Mouse (Mus musculus): ENCODE results near the gene Cib1.
A peak's percentile ranks its signal among the peaks of the same experiment; 100 is the strongest.

Gene Cib1

GRCm38 (mm10) chr7:80183969-80184368 lies 48.6 kb downstream of the Cib1 start:
- DNase-seq (ENCODE audit: low read depth) = no peak

DNA sequence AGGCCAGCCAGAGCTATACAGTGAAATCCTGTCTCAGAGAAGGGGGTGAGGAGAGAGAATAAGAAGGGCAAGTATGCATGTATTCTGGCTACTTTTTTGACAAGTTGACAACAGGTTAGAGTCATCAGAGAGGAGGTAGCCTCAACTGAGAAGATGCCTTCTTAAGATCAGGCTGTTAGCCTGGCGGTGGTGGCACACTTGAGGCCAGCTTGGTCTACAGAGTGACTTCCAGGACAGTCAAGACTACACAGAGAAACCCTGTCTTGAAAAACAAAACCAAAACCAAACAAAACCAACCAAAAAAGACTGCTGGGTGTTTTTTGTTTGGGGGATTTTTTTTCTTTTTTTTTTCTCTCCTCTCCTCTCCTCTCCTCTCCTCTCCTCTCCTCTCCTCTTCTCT lies 49.1 kb downstream of the Cib1 start:
- DNase-seq (ENCODE audit: low read depth) = peak; percentile 82

- peak; percentile 89 for DNase-seq (ENCODE audit: low read depth)
Measured at GRCm38 (mm10) chr7:80182139-80182538, 50.5 kb downstream of the Cib1 start.

- no peak for DNase-seq (ENCODE audit: low read depth)
Measured at GRCm38 (mm10) chr7:80181078-80181477, 51.5 kb downstream of the Cib1 start.

- peak; percentile 65 for DNase-seq (ENCODE audit: low read depth)
Measured at GRCm38 (mm10) chr7:80180202-80180601, 52.4 kb downstream of the Cib1 start.

DNA sequence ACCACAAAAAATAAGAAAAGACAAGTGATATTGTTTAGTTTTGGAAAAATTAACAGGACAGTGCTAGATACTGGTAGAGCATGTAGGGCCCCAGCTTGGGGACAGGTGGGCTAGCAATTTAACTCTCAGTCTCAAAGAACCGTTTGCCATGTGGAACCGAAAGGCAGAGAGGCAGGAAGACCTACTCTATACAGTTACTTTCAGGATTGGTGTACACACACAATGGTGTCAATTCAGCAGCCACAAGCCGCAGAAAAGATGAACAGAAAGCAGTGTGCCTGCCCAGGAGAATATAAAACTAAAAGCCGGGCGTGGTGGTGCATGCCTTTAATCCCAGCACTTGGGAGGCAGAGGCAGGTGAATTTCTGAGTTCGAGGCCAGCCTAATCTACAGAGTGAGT lies 52.8 kb downstream of the Cib1 start:
- peak; percentile 84 for DNase-seq (ENCODE audit: low read depth)

DNA sequence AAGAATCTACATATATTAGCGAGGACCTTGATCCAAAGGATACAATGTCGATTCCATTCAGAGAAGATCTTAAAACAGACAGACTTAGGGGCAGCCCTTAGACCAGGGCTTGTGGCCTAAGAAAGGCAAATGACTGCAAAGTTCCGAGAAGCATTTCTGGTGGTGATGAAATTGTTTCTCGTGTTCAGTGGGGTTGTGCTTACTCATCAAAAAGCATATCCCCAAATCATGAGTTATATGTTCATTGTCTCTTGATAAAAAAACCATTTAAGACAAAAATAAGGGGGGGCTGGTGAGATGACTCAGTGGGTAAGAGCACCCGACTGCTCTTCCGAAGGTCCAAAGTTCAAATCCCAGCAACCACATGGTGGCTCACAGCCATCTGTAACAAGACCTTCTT lies 53.3 kb downstream of the Cib1 start:
- peak; percentile 67 for DNase-seq (ENCODE audit: low read depth)

DNA sequence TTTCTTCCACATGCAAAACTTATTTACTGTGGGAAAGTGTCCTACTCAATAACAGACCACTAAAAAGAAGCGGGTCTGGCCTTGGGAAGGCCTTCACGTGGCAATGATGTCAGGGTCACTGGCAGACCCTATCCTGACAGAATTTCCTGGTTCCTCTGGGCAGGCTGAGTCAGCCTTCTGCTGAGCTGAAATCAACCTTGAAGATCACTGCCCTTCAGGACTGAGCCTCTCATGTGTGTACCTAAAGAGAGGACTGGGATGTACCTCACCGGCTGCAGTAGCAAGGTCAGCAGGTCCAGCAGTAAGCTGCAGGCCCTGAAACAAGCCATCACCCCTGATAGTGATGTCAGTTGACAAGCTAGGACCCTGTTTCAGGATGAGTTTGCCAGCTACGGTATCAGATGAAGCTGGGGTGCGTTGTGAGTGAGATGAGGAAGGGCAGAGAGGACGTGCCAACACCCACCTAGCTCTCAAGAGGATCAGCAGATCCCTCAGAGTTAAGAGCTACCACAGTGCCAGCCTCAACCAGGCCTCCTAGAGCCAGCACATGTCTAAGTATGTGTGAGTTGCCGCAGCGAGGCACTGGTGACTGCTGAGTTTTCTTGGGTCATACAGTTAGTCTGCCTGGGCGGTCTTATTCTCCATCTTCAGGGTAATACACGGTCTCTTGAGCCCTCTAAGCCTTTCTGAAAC lies 54.4 kb downstream of the Cib1 start:
- peak; percentile 65 for DNase-seq (ENCODE audit: low read depth)

GRCm38 (mm10) chr7:80177438-80177837 lies 55.2 kb downstream of the Cib1 start:
- no peak for DNase-seq (ENCODE audit: low read depth)
